Mouse (Mus musculus): Measurements from ENCODE around the gene Disc1. TPM values are rescaled to one million over a fixed set of nuclear protein-coding genes. Genes with fewer than 3 reads are reported as not detected.
A peak's percentile ranks its signal among the peaks of the same experiment; 100 is the strongest.

The Disc1 gene
- polyA plus RNA-seq, 1 experiment from 2014 or later: 0.97 TPM

- H3K36me3 ChIP-seq (ENCODE audit: insufficient read depth, low read length): no peaks in the 10 kb centered on the region
- no peak for DNase-seq (ENCODE audit: low spot score)
- no peak overlapping the region for H3K4me2 ChIP-seq (replicated peaks; ENCODE audit: low read depth, low read length)
- H3K27me3 ChIP-seq (replicated peaks; ENCODE audit: insufficient read depth, low read length): no peaks in the 10 kb centered on the region
- H3K27ac ChIP-seq (ENCODE audit: low read length): no peak overlapping the region
- ATAC-seq: no peak
- H3K4me1 ChIP-seq (ENCODE audit: insufficient read depth, low read depth, low read length): no peaks in the 10 kb centered on the region
- no peak overlapping the region for H3K4me3 ChIP-seq (ENCODE audit: low read depth, low read length)
- TF ChIP-seq CTCF (IDR thresholded peaks at IDR 0.05) (no peak), EP300 (IDR thresholded peaks at IDR 0.05) (no peak)
- H3K9me3 ChIP-seq (ENCODE audit: low read length): no peaks in the 10 kb centered on the region
- no peak overlapping the region for H3K9ac ChIP-seq (replicated peaks; ENCODE audit: low read depth)
- 67% methylated on average over 7 of the region's 7 CpGs for WGBS
These were observed 15.3 kb downstream of the Disc1 start for GRCm38 (mm10) chr8:125069304-125069703.

GRCm38 (mm10) chr8:125069733-125070132, 15.7 kb downstream of the Disc1 start:
- ATAC-seq: no peak
- no peak overlapping the region for H3K9ac ChIP-seq (replicated peaks; ENCODE audit: low read depth)
- no peaks in the 10 kb centered on the region for H3K9me3 ChIP-seq (ENCODE audit: low read length)
- no peaks in the 10 kb centered on the region for H3K27me3 ChIP-seq (replicated peaks; ENCODE audit: insufficient read depth, low read length)
- H3K4me1 ChIP-seq (ENCODE audit: insufficient read depth, low read depth, low read length): no peaks in the 10 kb centered on the region
- TF ChIP-seq EP300 (IDR thresholded peaks at IDR 0.05) (no peak), CTCF (IDR thresholded peaks at IDR 0.05) (no peak)
- no peak for DNase-seq (ENCODE audit: low spot score)
- WGBS: 65% methylated on average over 6 of the region's 6 CpGs
- no peak overlapping the region for H3K4me2 ChIP-seq (replicated peaks; ENCODE audit: low read depth, low read length)
- H3K4me3 ChIP-seq (ENCODE audit: low read depth, low read length): no peak overlapping the region
- H3K27ac ChIP-seq (ENCODE audit: low read length): no peak overlapping the region
- H3K36me3 ChIP-seq (ENCODE audit: insufficient read depth, low read length): no peaks in the 10 kb centered on the region

- Histone ChIP-seq H3K4me3 (ENCODE audit: low read depth, low read length) (no peak overlapping the region), H3K4me1 (ENCODE audit: insufficient read depth, low read depth, low read length) (no peaks in the 10 kb centered on the region), H3K36me3 (ENCODE audit: insufficient read depth, low read length) (no peaks in the 10 kb centered on the region), H3K27ac (ENCODE audit: low read length) (no peak overlapping the region), H3K4me2 (replicated peaks; ENCODE audit: low read depth, low read length) (no peak overlapping the region), H3K9me3 (ENCODE audit: low read length) (no peaks in the 10 kb centered on the region), H3K27me3 (replicated peaks; ENCODE audit: insufficient read depth, low read length) (no peaks in the 10 kb centered on the region), H3K9ac (replicated peaks; ENCODE audit: low read depth) (no peak overlapping the region)
- ATAC-seq: no peak
- WGBS: 82% methylated on average over 10 of the region's 10 CpGs
- no peak for TF ChIP-seq CTCF (IDR thresholded peaks at IDR 0.05)
- TF ChIP-seq EP300 (IDR thresholded peaks at IDR 0.05): no peak
- no peak for DNase-seq (ENCODE audit: low spot score)
These were observed 20.1 kb downstream of the Disc1 start for GRCm38 (mm10) chr8:125074141-125074540.

- Histone ChIP-seq H3K9ac (replicated peaks; ENCODE audit: low read depth) (no peak overlapping the region), H3K27me3 (replicated peaks; ENCODE audit: insufficient read depth, low read length) (no peaks in the 10 kb centered on the region), H3K4me2 (replicated peaks; ENCODE audit: low read depth, low read length) (no peak overlapping the region), H3K36me3 (ENCODE audit: insufficient read depth, low read length) (no peaks in the 10 kb centered on the region), H3K9me3 (ENCODE audit: low read length) (no peaks in the 10 kb centered on the region), H3K27ac (ENCODE audit: low read length) (no peak overlapping the region), H3K4me1 (ENCODE audit: insufficient read depth, low read depth, low read length) (no peaks in the 10 kb centered on the region), H3K4me3 (ENCODE audit: low read depth, low read length) (no peak overlapping the region)
- no peak for DNase-seq (ENCODE audit: low spot score)
- TF ChIP-seq CTCF (IDR thresholded peaks at IDR 0.05) (no peak), EP300 (IDR thresholded peaks at IDR 0.05) (no peak)
- WGBS: 86% methylated on average over 2 of the region's 2 CpGs
- no peak for ATAC-seq
These were observed 20.6 kb downstream of the Disc1 start for GRCm38 (mm10) chr8:125074581-125074980.

GRCm38 (mm10) chr8:125075389-125075788, 21.4 kb downstream of the Disc1 start:
- TF ChIP-seq CTCF (IDR thresholded peaks at IDR 0.05): no peak
- no peak for TF ChIP-seq EP300 (IDR thresholded peaks at IDR 0.05)
- Histone ChIP-seq H3K9ac (replicated peaks; ENCODE audit: low read depth) (no peak overlapping the region), H3K4me1 (ENCODE audit: insufficient read depth, low read depth, low read length) (no peaks in the 10 kb centered on the region), H3K4me3 (ENCODE audit: low read depth, low read length) (no peak overlapping the region), H3K27me3 (replicated peaks; ENCODE audit: insufficient read depth, low read length) (no peaks in the 10 kb centered on the region), H3K4me2 (replicated peaks; ENCODE audit: low read depth, low read length) (no peak overlapping the region), H3K36me3 (ENCODE audit: insufficient read depth, low read length) (no peaks in the 10 kb centered on the region), H3K27ac (ENCODE audit: low read length) (no peak overlapping the region), H3K9me3 (ENCODE audit: low read length) (no peaks in the 10 kb centered on the region)
- WGBS: 74% methylated on average over 4 of the region's 4 CpGs
- DNase-seq (ENCODE audit: low spot score) (no peak), ATAC-seq (no peak)

GRCm38 (mm10) chr8:125077326-125077725, 23.3 kb downstream of the Disc1 start:
- H3K4me3 ChIP-seq (ENCODE audit: low read depth, low read length): no peak overlapping the region
- H3K9me3 ChIP-seq (ENCODE audit: low read length): no peaks in the 10 kb centered on the region
- WGBS: 79% methylated on average over 8 of the region's 8 CpGs
- no peak overlapping the region for H3K4me2 ChIP-seq (replicated peaks; ENCODE audit: low read depth, low read length)
- no peak for ATAC-seq
- TF ChIP-seq CTCF (IDR thresholded peaks at IDR 0.05) (no peak), EP300 (IDR thresholded peaks at IDR 0.05) (no peak)
- no peaks in the 10 kb centered on the region for H3K27me3 ChIP-seq (replicated peaks; ENCODE audit: insufficient read depth, low read length)
- H3K4me1 ChIP-seq (ENCODE audit: insufficient read depth, low read depth, low read length): no peaks in the 10 kb centered on the region
- DNase-seq (ENCODE audit: low spot score): no peak
- no peaks in the 10 kb centered on the region for H3K36me3 ChIP-seq (ENCODE audit: insufficient read depth, low read length)
- no peak overlapping the region for H3K9ac ChIP-seq (replicated peaks; ENCODE audit: low read depth)
- H3K27ac ChIP-seq (ENCODE audit: low read length): no peak overlapping the region

GRCm38 (mm10) chr8:125078771-125079384, 24.9 kb downstream of the Disc1 start:
- H3K27ac ChIP-seq (ENCODE audit: low read length): no peak overlapping the region
- 37% methylated on average over 9 of the region's 9 CpGs for WGBS
- ATAC-seq: peak; percentile 41

More at GRCm38 (mm10) chr8:125078771-125079384, 24.9 kb downstream of the Disc1 start:
- Histone ChIP-seq H3K27me3 (replicated peaks; ENCODE audit: insufficient read depth, low read length) (no peaks in the 10 kb centered on the region), H3K9me3 (ENCODE audit: low read length) (no peaks in the 10 kb centered on the region), H3K9ac (replicated peaks; ENCODE audit: low read depth) (no peak overlapping the region), H3K4me1 (ENCODE audit: insufficient read depth, low read depth, low read length) (peaks cover 3% of the 10 kb centered on the region; the same call in 1 of the 2 replicates), H3K4me3 (ENCODE audit: low read depth, low read length) (no peak overlapping the region), H3K4me2 (replicated peaks; ENCODE audit: low read depth, low read length) (no peak overlapping the region), H3K36me3 (ENCODE audit: insufficient read depth, low read length) (no peaks in the 10 kb centered on the region)
- TF ChIP-seq EP300 (IDR thresholded peaks at IDR 0.05) (no peak), CTCF (IDR thresholded peaks at IDR 0.05) (no peak)
- peak; percentile 44 for DNase-seq (ENCODE audit: low spot score)
